Mouse (Mus musculus): ENCODE data around the gene Psg26.
"Not testable (repeated sequence)": the region's sequence is repeated elsewhere in the genome, so short reads cannot be mapped to it uniquely, and the experiment has no call there.

DNA sequence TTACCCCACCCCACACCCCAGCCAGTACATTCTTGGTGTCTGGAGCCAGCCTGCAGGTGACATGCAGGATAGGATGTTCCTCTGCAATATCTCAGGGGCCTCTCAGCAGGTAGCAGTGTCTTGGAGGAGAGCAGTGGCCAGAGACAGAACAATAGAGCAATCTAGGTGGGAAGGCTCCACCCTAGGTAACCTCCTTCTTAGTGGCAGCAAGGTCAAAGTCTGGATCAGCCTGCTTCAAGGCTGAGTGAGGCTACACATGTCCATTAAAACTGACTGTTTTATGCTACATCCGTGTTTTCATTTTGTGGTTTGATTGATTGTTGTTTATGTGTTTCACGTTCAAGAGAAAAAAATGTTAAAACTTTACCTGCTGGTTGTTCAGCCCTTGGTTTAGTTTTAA, 28.4 kb upstream of the Psg26 start:
- TF ChIP-seq FLI1 (IDR thresholded peaks at IDR 0.05; ENCODE audit: low read length); GATA1 (IDR thresholded peaks at IDR 0.05; ENCODE audit: borderline replicate concordance, low read length): not testable (repeated sequence)
